Mouse (Mus musculus): Measurements from ENCODE around the gene Maats1. TPM values are rescaled to one million over a fixed set of nuclear protein-coding genes. Genes with fewer than 3 reads are reported as not detected.
A peak's percentile ranks its signal among the peaks of the same experiment; 100 is the strongest.

The Maats1 gene
- total and polyA plus RNA-seq, 2 experiments from 2014 or later, result 1.5 to 2.6 TPM

DNA sequence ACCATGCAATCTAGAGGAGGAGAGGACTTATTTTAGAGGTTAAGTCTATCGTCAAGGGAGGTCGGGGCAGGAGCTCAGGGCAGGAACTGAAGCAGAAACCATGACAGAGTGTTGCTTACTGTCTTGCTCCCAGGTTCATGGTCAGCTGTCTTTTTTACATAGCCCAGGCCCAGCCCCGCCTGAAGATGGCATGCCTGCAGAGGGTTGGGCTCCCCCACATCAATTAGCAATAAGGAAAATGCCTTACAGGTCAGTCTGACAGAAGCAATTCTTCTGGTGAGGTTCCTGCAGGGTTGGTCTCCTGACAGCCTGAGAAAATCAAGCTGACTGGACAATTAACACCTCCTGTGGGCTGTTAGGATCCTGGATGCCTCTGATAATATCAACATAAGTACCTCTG lies 70.3 kb downstream of the Maats1 start:
- no peak for ATAC-seq
- DNase-seq, result no peak
- Histone ChIP-seq H3K9me3 (ENCODE audit: low read length) (no peaks in the 10 kb centered on the region), H3K9ac (no peak overlapping the region), H3K27ac (ENCODE audit: low read depth, low read length) (no peak overlapping the region), H3K4me1 (ENCODE audit: insufficient read depth) (no peaks in the 10 kb centered on the region), H3K36me3 (ENCODE audit: insufficient read depth) (no peaks in the 10 kb centered on the region), H3K4me3 (ENCODE audit: low read depth, low read length) (no peak overlapping the region), H3K27me3 (ENCODE audit: insufficient read depth, low read length) (no peaks in the 10 kb centered on the region), H3K4me2 (ENCODE audit: low read depth) (no peak overlapping the region)
- 87% methylated on average over 3 of the region's 3 CpGs for WGBS
- TF ChIP-seq CTCF (IDR thresholded peaks at IDR 0.05; ENCODE audit: low read depth), result no peak

DNA sequence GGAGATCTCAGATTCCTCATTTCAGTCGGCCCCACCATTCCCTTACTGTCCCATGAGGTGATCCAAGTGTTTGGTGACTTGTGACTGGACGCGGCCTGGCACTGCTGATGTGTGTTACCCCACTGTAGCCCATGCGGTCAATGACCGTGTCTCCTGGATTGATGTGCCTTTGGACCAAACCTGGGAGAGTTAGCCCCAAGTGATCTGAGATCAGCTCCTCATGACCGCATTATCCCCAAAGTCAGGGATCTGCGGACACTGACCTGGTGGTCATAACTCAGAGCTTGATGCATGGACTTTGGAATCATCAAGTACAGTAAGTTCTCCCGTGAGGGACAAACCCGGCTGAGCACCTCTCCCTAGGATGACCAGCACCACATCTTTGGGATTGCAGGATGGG lies 86.0 kb downstream of the Maats1 start:
- no peak overlapping the region for H3K27ac ChIP-seq (ENCODE audit: low read depth, low read length)
- H3K4me3 ChIP-seq (ENCODE audit: low read depth, low read length), result no peak overlapping the region
- no peaks in the 10 kb centered on the region for H3K36me3 ChIP-seq (ENCODE audit: insufficient read depth)
- no peak for DNase-seq
- WGBS, result 94% methylated on average over 9 of the region's 9 CpGs
- no peaks in the 10 kb centered on the region for H3K9me3 ChIP-seq (ENCODE audit: low read length)
- H3K27me3 ChIP-seq (ENCODE audit: insufficient read depth, low read length), result no peaks in the 10 kb centered on the region
- TF ChIP-seq CTCF (IDR thresholded peaks at IDR 0.05; ENCODE audit: low read depth), result no peak
- H3K4me2 ChIP-seq (ENCODE audit: low read depth), result no peak overlapping the region
- H3K4me1 ChIP-seq (ENCODE audit: insufficient read depth), result no peaks in the 10 kb centered on the region
- H3K9ac ChIP-seq, result no peak overlapping the region
- no peak for ATAC-seq

DNA sequence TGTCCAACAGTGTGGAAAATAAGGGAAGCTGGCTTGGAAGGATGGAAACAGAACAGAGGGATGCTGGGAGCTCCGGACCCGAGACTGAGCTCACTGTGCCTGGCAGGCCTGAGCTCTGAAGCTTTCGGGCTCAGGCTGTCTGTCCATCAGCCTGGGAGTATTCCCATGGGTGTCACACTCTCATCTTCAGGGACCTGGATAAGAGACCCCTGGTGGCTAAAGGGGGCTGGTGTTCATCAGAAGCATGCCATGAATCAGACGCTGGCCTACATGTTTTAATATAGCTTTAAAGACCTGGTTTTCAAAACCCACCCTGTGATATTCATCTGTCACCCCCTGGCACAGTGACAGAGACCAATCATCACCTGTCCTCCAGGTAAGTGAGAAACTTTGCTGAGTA lies 86.8 kb downstream of the Maats1 start:
- WGBS, result 83% methylated on average over 4 of the region's 4 CpGs
- Histone ChIP-seq H3K9ac (no peak overlapping the region), H3K4me2 (ENCODE audit: low read depth) (no peak overlapping the region), H3K4me3 (ENCODE audit: low read depth, low read length) (no peak overlapping the region), H3K4me1 (ENCODE audit: insufficient read depth) (no peaks in the 10 kb centered on the region), H3K36me3 (ENCODE audit: insufficient read depth) (no peaks in the 10 kb centered on the region), H3K27ac (ENCODE audit: low read depth, low read length) (no peak overlapping the region), H3K9me3 (ENCODE audit: low read length) (no peaks in the 10 kb centered on the region), H3K27me3 (ENCODE audit: insufficient read depth, low read length) (no peaks in the 10 kb centered on the region)
- ATAC-seq (no peak), DNase-seq (no peak)
- TF ChIP-seq CTCF (IDR thresholded peaks at IDR 0.05; ENCODE audit: low read depth), result peak; percentile 23; the same call in 1 of the 2 replicates

DNA sequence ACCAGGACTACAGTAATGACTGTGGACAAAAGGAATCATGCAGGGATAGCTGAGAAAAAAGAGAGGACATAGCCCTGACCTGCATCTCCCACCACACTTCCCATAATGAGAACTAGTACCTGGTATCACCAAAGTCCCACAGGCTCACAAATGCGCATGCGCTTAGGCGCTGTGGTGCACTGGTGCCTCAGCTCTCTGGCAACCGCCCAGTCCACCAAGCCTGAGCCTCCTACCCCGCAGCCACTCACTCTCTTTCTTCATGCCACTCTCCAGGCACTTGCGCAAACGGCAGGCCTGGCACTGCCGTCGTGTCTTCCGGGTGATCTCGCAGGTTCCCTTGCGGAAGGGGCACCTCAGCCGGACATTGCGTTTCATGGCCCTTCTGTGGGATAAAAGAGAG lies 87.9 kb downstream of the Maats1 start:
- H3K27me3 ChIP-seq (ENCODE audit: insufficient read depth, low read length), result no peaks in the 10 kb centered on the region
- DNase-seq (no peak), ATAC-seq (no peak)
- H3K4me2 ChIP-seq (ENCODE audit: low read depth), result no peak overlapping the region
- no peak overlapping the region for H3K4me3 ChIP-seq (ENCODE audit: low read depth, low read length)
- no peaks in the 10 kb centered on the region for H3K9me3 ChIP-seq (ENCODE audit: low read length)
- TF ChIP-seq CTCF (IDR thresholded peaks at IDR 0.05; ENCODE audit: low read depth), result no peak
- no peak overlapping the region for H3K27ac ChIP-seq (ENCODE audit: low read depth, low read length)
- H3K9ac ChIP-seq, result no peak overlapping the region
- 83% methylated on average over 14 of the region's 14 CpGs for WGBS
- H3K4me1 ChIP-seq (ENCODE audit: insufficient read depth), result no peaks in the 10 kb centered on the region
- no peaks in the 10 kb centered on the region for H3K36me3 ChIP-seq (ENCODE audit: insufficient read depth)

DNA sequence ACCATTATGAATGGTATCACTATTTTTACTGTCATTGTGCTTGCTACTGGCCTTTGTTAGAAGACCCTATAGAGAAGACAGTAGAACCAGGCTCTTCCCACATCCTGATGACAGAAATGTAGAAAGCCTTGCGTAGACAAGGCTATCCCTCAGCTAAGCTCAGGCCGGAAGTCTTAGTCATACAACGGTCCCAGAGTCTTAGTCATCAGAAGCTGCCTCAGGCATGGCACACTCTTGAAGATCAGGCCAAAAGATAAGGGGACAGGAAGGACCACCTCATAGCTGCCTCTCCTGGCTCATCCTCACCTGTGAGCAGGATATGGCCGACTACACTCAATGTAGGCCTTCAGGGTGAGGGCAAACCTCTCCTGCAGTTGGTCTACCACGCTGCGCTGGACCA lies 91.5 kb downstream of the Maats1 start:
- Histone ChIP-seq H3K4me1 (ENCODE audit: insufficient read depth) (no peaks in the 10 kb centered on the region), H3K27ac (ENCODE audit: low read depth, low read length) (no peak overlapping the region), H3K9ac (no peak overlapping the region), H3K4me3 (ENCODE audit: low read depth, low read length) (no peak overlapping the region), H3K4me2 (ENCODE audit: low read depth) (no peak overlapping the region), H3K36me3 (ENCODE audit: insufficient read depth) (no peaks in the 10 kb centered on the region), H3K9me3 (ENCODE audit: low read length) (no peaks in the 10 kb centered on the region), H3K27me3 (ENCODE audit: insufficient read depth, low read length) (no peaks in the 10 kb centered on the region)
- no peak for TF ChIP-seq CTCF (IDR thresholded peaks at IDR 0.05; ENCODE audit: low read depth)
- ATAC-seq, result no peak
- 93% methylated on average over 6 of the region's 6 CpGs for WGBS
- DNase-seq, result no peak

DNA sequence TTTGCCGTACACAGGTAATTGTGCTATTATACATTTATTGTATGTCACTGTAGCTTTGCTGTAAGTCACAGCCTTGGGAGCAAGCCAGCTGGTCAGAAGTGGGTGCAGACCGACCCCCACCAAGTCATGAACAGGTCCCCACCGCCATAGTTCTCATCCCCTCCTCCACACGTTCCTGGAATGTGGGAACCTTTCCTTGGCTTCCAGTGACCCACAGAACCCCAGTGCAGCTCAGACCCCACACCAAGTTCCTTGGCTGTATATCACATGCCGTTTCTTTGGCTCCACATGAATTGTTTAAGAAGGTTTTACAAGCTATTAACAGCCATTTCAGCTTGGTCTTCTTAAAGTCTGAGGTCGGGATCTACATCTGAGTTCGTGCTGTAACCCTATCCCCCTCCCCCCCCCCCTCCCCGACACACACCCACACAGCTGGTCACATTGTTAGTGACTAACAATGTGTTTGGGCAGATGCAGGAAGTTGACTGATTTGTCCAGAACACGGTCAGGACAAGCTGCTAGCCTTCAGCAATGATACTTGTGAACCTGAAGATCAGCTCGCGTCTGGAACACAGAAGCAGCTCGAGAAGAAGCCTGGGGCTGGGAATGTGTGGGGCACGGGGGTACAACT lies 93.5 kb downstream of the Maats1 start:
- Histone ChIP-seq H3K4me3 (ENCODE audit: low read depth, low read length) (no peak overlapping the region), H3K27ac (ENCODE audit: low read depth, low read length) (no peak overlapping the region), H3K27me3 (ENCODE audit: insufficient read depth, low read length) (no peaks in the 10 kb centered on the region), H3K9me3 (ENCODE audit: low read length) (no peaks in the 10 kb centered on the region), H3K4me1 (ENCODE audit: insufficient read depth) (no peaks in the 10 kb centered on the region), H3K4me2 (ENCODE audit: low read depth) (no peak overlapping the region), H3K36me3 (ENCODE audit: insufficient read depth) (0 out of 2 replicates have a peak, but pooled peaks cover 3% of the 10 kb centered on the region), H3K9ac (no peak overlapping the region)
- no peak for TF ChIP-seq CTCF (IDR thresholded peaks at IDR 0.05; ENCODE audit: low read depth)
- DNase-seq (no peak), ATAC-seq (no peak)
- WGBS, result 61% methylated on average over 13 of the region's 13 CpGs

Other genes starting within 250 kb of the Maats1 start
- not detected in 2 replicates for gene Nr1i2, start 47.3 kb downstream of the Maats1 start, total RNA-seq (2014; rRNA removed)
- gene Nr1i2, start 47.3 kb downstream of the Maats1 start, polyA plus RNA-seq (2015; fragmentation: Nextera tagmentation; extraction: Ambion mirVana), result not detected in 2 replicates
- 12.9 and 51.7 TPM in 2 replicates for gene Cox17, start 4.8 kb upstream of the Maats1 start, total RNA-seq (2014; rRNA removed)
- gene Cox17, start 4.8 kb upstream of the Maats1 start, polyA plus RNA-seq (2015; fragmentation: Nextera tagmentation; extraction: Ambion mirVana), result 80.3 and 102 TPM in 2 replicates
- gene Gm21987, start 4.9 kb upstream of the Maats1 start, total RNA-seq (2014; rRNA removed), result not detected in 2 replicates
- not detected in 2 replicates for gene Gm21987, start 4.9 kb upstream of the Maats1 start, polyA plus RNA-seq (2015; fragmentation: Nextera tagmentation; extraction: Ambion mirVana)
- 0.14 and 0.38 TPM in 2 replicates for gene Popdc2, start 20.1 kb upstream of the Maats1 start, total RNA-seq (2014; rRNA removed)
- 0.39 TPM in 2 replicates for gene Popdc2, start 20.1 kb upstream of the Maats1 start, polyA plus RNA-seq (2015; fragmentation: Nextera tagmentation; extraction: Ambion mirVana)
- gene Pla1a, start 91.0 kb upstream of the Maats1 start, total RNA-seq (2014; rRNA removed), result 1.2 and 2.5 TPM in 2 replicates
- gene Pla1a, start 91.0 kb upstream of the Maats1 start, polyA plus RNA-seq (2015; fragmentation: Nextera tagmentation; extraction: Ambion mirVana), result 0.74 and 1.0 TPM in 2 replicates
- gene Adprh, start 110.6 kb upstream of the Maats1 start, total RNA-seq (2014; rRNA removed), result 40.8 and 42.9 TPM in 2 replicates
- 130 and 134 TPM in 2 replicates for gene Adprh, start 110.6 kb upstream of the Maats1 start, polyA plus RNA-seq (2015; fragmentation: Nextera tagmentation; extraction: Ambion mirVana)
- gene Cd80, start 113.4 kb upstream of the Maats1 start, total RNA-seq (2014; rRNA removed), result 0.31 and 0.86 TPM in 2 replicates
- 0.25 and 0.30 TPM in 2 replicates for gene Cd80, start 113.4 kb upstream of the Maats1 start, polyA plus RNA-seq (2015; fragmentation: Nextera tagmentation; extraction: Ambion mirVana)
- 30.3 and 34.3 TPM in 2 replicates for gene Timmdc1, start 180.5 kb upstream of the Maats1 start, total RNA-seq (2014; rRNA removed)
- gene Timmdc1, start 180.5 kb upstream of the Maats1 start, polyA plus RNA-seq (2015; fragmentation: Nextera tagmentation; extraction: Ambion mirVana), result 22.2 and 27.2 TPM in 2 replicates
- 38.4 and 47.5 TPM in 2 replicates for gene Poglut1, start 208.1 kb upstream of the Maats1 start, total RNA-seq (2014; rRNA removed)
- 29.8 and 36.5 TPM in 2 replicates for gene Poglut1, start 208.1 kb upstream of the Maats1 start, polyA plus RNA-seq (2015; fragmentation: Nextera tagmentation; extraction: Ambion mirVana)
- gene Tmem39a, start 216.6 kb upstream of the Maats1 start, total RNA-seq (2014; rRNA removed), result 12.1 and 16.2 TPM in 2 replicates
- 14.4 and 16.2 TPM in 2 replicates for gene Tmem39a, start 216.6 kb upstream of the Maats1 start, polyA plus RNA-seq (2015; fragmentation: Nextera tagmentation; extraction: Ambion mirVana)

All from forebrain, postnatal 0 days (tissue).